Mouse (Mus musculus) MEL (cell line): ENCODE results near the gene Urad. TPM values are rescaled to one million over a fixed set of nuclear protein-coding genes. Genes with fewer than 3 reads are reported as not detected.

Source experiments
- DNase-seq: peaks from one replicate; pipeline ENCODE4 v3.0.0; 2011; ENCODE audit warnings: low read depth, low spot score
- H3K27ac ChIP-seq: 2 replicates; pipeline ENCODE4 v1.5.1; 2012; ENCODE audit warnings: low read depth, mild to moderate bottlenecking, control low read depth, low read length, moderate library complexity; ENCODE audit not compliant: control insufficient read depth
- H3K27me3 ChIP-seq, 2 experiments: fragments of 150-350 bp in 1 of 2; sonication (generic) in 1 of 2; 2 replicates each; pipeline ENCODE4 v1.6.1; 2012; ENCODE audit warnings: low read length in 2 of 2, mild to moderate bottlenecking in 2 of 2, improper control_type of control experiment in 1 of 2, moderate library complexity in 1 of 2; ENCODE audit not compliant: insufficient read depth in 2 of 2, control insufficient read depth in 1 of 2
- H3K36me3 ChIP-seq, 2 experiments: 2 replicates each; pipeline ENCODE4 v1.6.1; 2012 to 2014; ENCODE audit warnings: low read length in 2 of 2, improper control_type of control experiment in 1 of 2, inconsistent platforms in 1 of 2, mild to moderate bottlenecking in 1 of 2; ENCODE audit not compliant: insufficient read depth in 2 of 2, control insufficient read depth in 1 of 2
- H3K4me1 ChIP-seq, 2 experiments: fragments of 150-350 bp in 1 of 2; sonication (generic) in 1 of 2; 2 replicates each; pipeline ENCODE4 v1.6.1; 2012; ENCODE audit warnings: low read length in 2 of 2, improper control_type of control experiment in 1 of 2, mild to moderate bottlenecking in 1 of 2; ENCODE audit not compliant: insufficient read depth in 2 of 2, control insufficient read depth in 1 of 2
- H3K4me3 ChIP-seq, 2 experiments: fragments of 150-350 bp in 1 of 2; sonication (generic) in 1 of 2; 2 replicates each; pipeline ENCODE4 v1.5.1; 2012; ENCODE audit warnings: low read depth in 2 of 2, low read length in 2 of 2, mild to moderate bottlenecking in 2 of 2, moderate library complexity in 2 of 2, control low read depth in 1 of 2, improper control_type of control experiment in 1 of 2; ENCODE audit not compliant: control insufficient read depth in 1 of 2, insufficient read depth in 1 of 2
- H3K79me2 ChIP-seq: 2 replicates; pipeline ENCODE4 v1.6.1; 2012; ENCODE audit warnings: mild to moderate bottlenecking, low read length, moderate library complexity; ENCODE audit not compliant: control insufficient read depth, poor library complexity, insufficient read depth
- H3K9ac ChIP-seq: 2 replicates; pipeline ENCODE4 v1.6.1; 2012; ENCODE audit warnings: low read depth, mild to moderate bottlenecking, control low read depth, low read length, moderate library complexity; ENCODE audit not compliant: control insufficient read depth, poor library complexity, severe bottlenecking
- H3K9me3 ChIP-seq: fragments of 150-350 bp; sonication (generic); replicated peaks from 2 replicates; pipeline ENCODE4 v1.6.1; 2012; ENCODE audit warnings: mild to moderate bottlenecking, low read length, improper control_type of control experiment, moderate library complexity; ENCODE audit not compliant: insufficient read depth
- CHD1 ChIP-seq: IDR thresholded peaks from 2 replicates; pipeline ENCODE4 v1.6.1; 2012; ENCODE audit warnings: low read depth, mild to moderate bottlenecking, inconsistent platforms, low read length, improper control_type of control experiment
- CTCF ChIP-seq, 3 experiments: IDR thresholded peaks in 2 of 3; conservative IDR thresholded peaks in 1 of 3; 2 replicates each; pipeline ENCODE4 v1.5.1; 2011 to 2012; ENCODE audit warnings: low read length in 3 of 3, low read depth in 2 of 3, mild to moderate bottlenecking in 2 of 3, improper control_type of control experiment in 1 of 3, inconsistent platforms in 1 of 3, mixed read lengths in 1 of 3, moderate library complexity in 1 of 3; ENCODE audit not compliant: control insufficient read depth in 1 of 3, insufficient read depth in 1 of 3, poor library complexity in 1 of 3, severe bottlenecking in 1 of 3
- E2F4 ChIP-seq: IDR thresholded peaks from 2 replicates; pipeline ENCODE4 v1.6.1; 2011; ENCODE audit warnings: low read depth, low read length, improper control_type of control experiment, borderline replicate concordance
- EP300 ChIP-seq, 2 experiments: IDR thresholded peaks; 2 replicates each; pipeline ENCODE4 v1.6.1; 2011; ENCODE audit warnings: improper control_type of control experiment in 2 of 2, low read length in 2 of 2, low read depth in 1 of 2, mild to moderate bottlenecking in 1 of 2
- GABPA ChIP-seq: IDR thresholded peaks from 2 replicates; pipeline ENCODE4 v1.6.1; 2012; ENCODE audit warnings: low read depth, mild to moderate bottlenecking, inconsistent platforms, low read length, improper control_type of control experiment, moderate library complexity
- GATA1 ChIP-seq: IDR thresholded peaks from 2 replicates; pipeline ENCODE4 v1.6.1; 2011; ENCODE audit warnings: low read depth, low read length, improper control_type of control experiment
- MAFK ChIP-seq: IDR thresholded peaks from 2 replicates; pipeline ENCODE4 v1.6.1; 2011; ENCODE audit warnings: low read depth, mild to moderate bottlenecking, low read length, improper control_type of control experiment, borderline replicate concordance
- MAZ ChIP-seq: IDR thresholded peaks from 2 replicates; pipeline ENCODE4 v1.6.1; 2012; ENCODE audit warnings: low read depth, mild to moderate bottlenecking, inconsistent platforms, low read length, improper control_type of control experiment
- MEF2A ChIP-seq: IDR thresholded peaks from 2 replicates; pipeline ENCODE4 v1.6.1; 2014; ENCODE audit warnings: low read depth, mild to moderate bottlenecking, inconsistent platforms, low read length, improper control_type of control experiment; ENCODE audit not compliant: poor library complexity, insufficient replicate concordance, severe bottlenecking; ENCODE audit errors: extremely low read depth
- MXI1 ChIP-seq: IDR thresholded peaks from 2 replicates; pipeline ENCODE4 v1.6.1; 2011; ENCODE audit warnings: mild to moderate bottlenecking, low read depth, low read length, improper control_type of control experiment
- NRF1 ChIP-seq: IDR thresholded peaks from 2 replicates; pipeline ENCODE4 v1.6.1; 2014; ENCODE audit warnings: low read depth, mild to moderate bottlenecking, inconsistent platforms, low read length, improper control_type of control experiment, moderate library complexity; ENCODE audit not compliant: poor library complexity, insufficient read depth, severe bottlenecking
- POLR2A ChIP-seq, 2 experiments: IDR thresholded peaks; 2 replicates each; pipeline ENCODE4 v1.6.1; 2011 to 2012; ENCODE audit warnings: low read length in 2 of 2, mild to moderate bottlenecking in 2 of 2, control low read depth in 1 of 2, improper control_type of control experiment in 1 of 2, low read depth in 1 of 2, moderate library complexity in 1 of 2; ENCODE audit not compliant: control insufficient read depth in 1 of 2, insufficient read depth in 1 of 2, poor library complexity in 1 of 2
- POLR2AphosphoS2 ChIP-seq: IDR thresholded peaks from 2 replicates; pipeline ENCODE4 v1.6.1; 2011; ENCODE audit warnings: low read length, improper control_type of control experiment
- POLR2AphosphoS5 ChIP-seq: IDR thresholded peaks from 2 replicates; pipeline ENCODE4 v1.6.1; 2012; ENCODE audit warnings: low read depth, borderline replicate concordance, mild to moderate bottlenecking, inconsistent platforms, low read length, moderate library complexity, mixed read lengths
- RAD21 ChIP-seq: IDR thresholded peaks from 2 replicates; pipeline ENCODE4 v1.6.1; 2011; ENCODE audit warnings: mild to moderate bottlenecking, low read depth, low read length, improper control_type of control experiment
- RCOR1 ChIP-seq: IDR thresholded peaks from 2 replicates; pipeline ENCODE4 v1.6.1; 2012; ENCODE audit warnings: low read depth, mild to moderate bottlenecking, inconsistent platforms, low read length, improper control_type of control experiment
- SMC3 ChIP-seq: IDR thresholded peaks from 2 replicates; pipeline ENCODE4 v1.6.1; 2011; ENCODE audit warnings: low read depth, low read length, improper control_type of control experiment
- TAL1 ChIP-seq: IDR thresholded peaks from 2 replicates; pipeline ENCODE4 v1.6.1; 2012; ENCODE audit warnings: mild to moderate bottlenecking, inconsistent platforms, low read length, moderate library complexity, mixed read lengths
- TBP ChIP-seq: IDR thresholded peaks from 2 replicates; pipeline ENCODE4 v1.8.0; 2011; ENCODE audit warnings: low read depth, low read length, improper control_type of control experiment
- USF1 ChIP-seq: IDR thresholded peaks from 2 replicates; pipeline ENCODE4 v1.6.1; 2014; ENCODE audit warnings: low read depth, mild to moderate bottlenecking, inconsistent platforms, low read length, improper control_type of control experiment, moderate library complexity
- ZKSCAN1 ChIP-seq: IDR thresholded peaks from 2 replicates; pipeline ENCODE4 v1.6.1; 2012; ENCODE audit warnings: low read depth, mild to moderate bottlenecking, inconsistent platforms, low read length, improper control_type of control experiment, moderate library complexity
- ZMIZ1 ChIP-seq: IDR thresholded peaks from 2 replicates; pipeline ENCODE4 v1.6.1; 2012; ENCODE audit warnings: low read depth, mild to moderate bottlenecking, inconsistent platforms, low read length, improper control_type of control experiment, moderate library complexity
- ZNF384 ChIP-seq: IDR thresholded peaks from 2 replicates; pipeline ENCODE4 v1.6.1; 2012; ENCODE audit warnings: low read depth, mild to moderate bottlenecking, inconsistent platforms, low read length, improper control_type of control experiment
- polyA plus RNA-seq, 2 experiments: library from polyadenylated mRNA; stranded (reverse) in 1 of 2; unstranded in 1 of 2; fragments of >175 nt in 1 of 2; fragments of >200 nt in 1 of 2; gene quantifications; 2 replicates each; pipeline versions ENCODE4 v1.2.1 to v1.2.4; 2012; ENCODE audit warnings: low replicate concordance in 2 of 2, low read depth in 1 of 2; ENCODE audit not compliant: insufficient read length in 2 of 2, insufficient read depth in 1 of 2, missing spikeins in 1 of 2
- total RNA-seq: library from RNA; depleted of rRNA; stranded (reverse); fragments of 300-350 nt; gene quantifications from 2 replicates; pipeline ENCODE4 v1.2.3, GENCODE M21; 2012

The Urad gene
- total and polyA plus RNA-seq, 3 experiments, result not detected

DNA sequence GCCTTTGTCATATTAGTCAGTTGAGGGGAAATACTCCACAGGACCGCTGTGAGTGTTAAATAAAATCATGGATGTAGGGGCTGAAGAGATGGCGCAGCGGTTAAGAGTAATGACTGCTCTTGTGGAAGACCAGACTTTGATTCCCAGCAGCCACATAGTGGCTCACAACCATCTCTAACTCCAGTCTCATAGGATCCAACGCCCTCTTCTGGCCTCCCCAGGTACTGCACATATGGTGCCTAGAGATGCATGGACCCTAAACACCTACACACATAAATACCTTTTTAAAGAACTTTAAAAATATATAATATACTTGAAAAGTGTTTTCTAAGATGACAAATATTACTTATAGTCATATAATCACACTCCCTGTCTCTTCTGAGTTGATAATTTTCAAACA, 37.9 kb downstream of the Urad start:
- no peaks in the 10 kb centered on the region for H3K9me3 ChIP-seq
- no peaks in the 10 kb centered on the region for H3K4me1 ChIP-seq
- no peak overlapping the region for H3K27ac ChIP-seq
- TF ChIP-seq SMC3, result peak; percentile 2; the same call in 1 of the 2 replicates
- TF ChIP-seq RCOR1, result no peak
- TF ChIP-seq RAD21, result peak; percentile 5
- TF ChIP-seq CTCF (IDR thresholded peaks at IDR 0.05 in 2 of 3, conservative IDR thresholded peaks at IDR 0.05 in 1 of 3; ENCODE audit: control insufficient read depth in 1 of 3, insufficient read depth in 1 of 3, low read depth in 2 of 3, low read length in 3 of 3, poor library complexity in 1 of 3, severe bottlenecking in 1 of 3), result peak; percentile 26 to 55 (median 39); a peak in 4 of 6 replicates
- H3K4me3 ChIP-seq, result no peak overlapping the region
- H3K27me3 ChIP-seq, result no peaks in the 10 kb centered on the region
- H3K36me3 ChIP-seq, result no peaks in the 10 kb centered on the region
- no peak overlapping the region for H3K9ac ChIP-seq
- H3K79me2 ChIP-seq, result no peaks in the 10 kb centered on the region
- peak; percentile 15 for DNase-seq

DNA sequence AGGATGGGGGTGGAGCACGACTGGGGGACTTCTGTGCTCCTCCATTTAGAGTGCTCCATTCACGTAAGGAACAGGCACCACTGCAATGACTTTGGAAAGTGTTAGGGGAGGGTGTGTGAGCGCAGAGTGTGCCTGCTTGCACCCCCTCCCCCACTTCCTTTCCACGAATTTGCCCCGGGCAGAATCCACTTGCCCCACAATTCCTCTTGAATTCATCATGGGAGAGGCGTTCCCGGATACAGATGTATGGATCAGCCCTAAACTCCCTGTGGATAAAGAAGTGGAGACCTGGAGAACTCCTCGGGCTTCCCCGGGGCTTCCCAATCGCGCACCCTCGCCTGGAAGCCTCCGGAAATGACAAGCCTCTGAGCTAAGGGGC, 44.7 kb downstream of the Urad start:
- H3K9ac ChIP-seq, result no peak overlapping the region
- DNase-seq, result no peak
- H3K36me3 ChIP-seq, result no peaks in the 10 kb centered on the region
- H3K9me3 ChIP-seq, result no peaks in the 10 kb centered on the region
- H3K27ac ChIP-seq, result no peak overlapping the region
- H3K4me1 ChIP-seq, result no peaks in the 10 kb centered on the region
- no peaks in the 10 kb centered on the region for H3K79me2 ChIP-seq
- no peak for TF ChIP-seq TBP
- TF ChIP-seq MEF2A, result no peak
- no peak for TF ChIP-seq ZMIZ1
- no peak for TF ChIP-seq E2F4
- TF ChIP-seq CHD1, result no peak
- TF ChIP-seq POLR2AphosphoS5, result no peak
- no peak for TF ChIP-seq CTCF (IDR thresholded peaks at IDR 0.05 in 2 of 3, conservative IDR thresholded peaks at IDR 0.05 in 1 of 3; ENCODE audit: control insufficient read depth in 1 of 3, insufficient read depth in 1 of 3, low read depth in 2 of 3, low read length in 3 of 3, poor library complexity in 1 of 3, severe bottlenecking in 1 of 3)
- no peak for TF ChIP-seq RAD21
- TF ChIP-seq SMC3, result no peak
- TF ChIP-seq NRF1, result no peak
- TF ChIP-seq, all 39 proteins: peak for 0
- Histone ChIP-seq H3K27me3 (no peaks in the 10 kb centered on the region), H3K4me3 (no peak overlapping the region)

DNA sequence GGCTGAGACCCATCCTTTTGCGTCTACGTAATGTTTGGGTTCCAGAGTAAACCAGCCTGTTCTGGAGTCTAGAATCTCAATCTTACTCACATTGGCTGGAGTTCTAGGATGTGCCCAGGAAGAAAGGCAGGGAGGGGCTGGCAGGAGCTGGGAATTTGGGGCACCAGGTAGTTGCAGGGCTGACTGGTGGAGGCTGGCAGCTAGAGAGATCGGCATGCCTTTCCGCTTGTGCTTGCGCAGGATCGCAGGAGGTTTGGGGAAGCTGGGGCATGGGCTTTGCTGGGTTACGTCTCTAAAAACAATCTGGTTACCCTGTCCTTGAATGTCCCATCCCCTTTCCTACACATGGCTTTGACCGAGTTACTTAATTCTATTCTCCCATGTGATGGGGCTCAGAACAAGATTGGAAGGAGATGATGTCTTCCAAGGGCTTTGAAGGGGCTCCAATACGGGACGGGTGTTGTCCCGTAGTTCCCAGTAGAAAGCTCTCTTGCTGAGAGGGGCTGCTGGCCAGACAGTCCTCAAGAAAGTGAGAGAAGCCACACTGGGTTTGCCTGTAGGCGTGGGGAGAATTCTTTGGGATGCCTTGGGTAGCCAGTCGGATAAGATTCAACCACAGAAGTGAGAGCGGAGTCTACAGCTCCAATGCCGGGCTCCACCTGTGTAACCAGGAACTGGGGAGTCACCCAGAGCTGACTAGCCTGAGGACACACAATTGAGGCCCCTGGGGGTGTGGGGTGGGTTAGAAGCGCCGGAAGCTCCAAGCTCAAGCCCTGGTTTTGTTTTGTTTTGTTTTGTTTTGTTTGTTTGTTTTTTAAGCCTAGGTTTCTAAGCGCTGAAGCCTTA, 45.3 kb downstream of the Urad start:
- DNase-seq, result no peak
- Histone ChIP-seq H3K4me3 (no peak overlapping the region), H3K27ac (no peak overlapping the region), H3K9me3 (no peaks in the 10 kb centered on the region), H3K79me2 (no peaks in the 10 kb centered on the region), H3K9ac (no peak overlapping the region), H3K4me1 (no peaks in the 10 kb centered on the region), H3K36me3 (no peaks in the 10 kb centered on the region), H3K27me3 (no peaks in the 10 kb centered on the region)
- TF ChIP-seq USF1 (no peak), E2F4 (no peak), GATA1 (no peak), ZKSCAN1 (no peak), POLR2A (IDR thresholded peaks at IDR 0.05; ENCODE audit: control insufficient read depth in 1 of 2, insufficient read depth in 1 of 2, low read depth in 1 of 2, low read length in 2 of 2, poor library complexity in 1 of 2) (no peak), ZNF384 (no peak), MAFK (no peak), GABPA (no peak), MAZ (no peak), NRF1 (no peak), EP300 (IDR thresholded peaks at IDR 0.05; ENCODE audit: low read depth in 1 of 2, low read length in 2 of 2) (no peak), POLR2AphosphoS5 (no peak), POLR2AphosphoS2 (no peak), TAL1 (no peak), MXI1 (no peak)
